Mouse (Mus musculus) embryonic facial prominence, embryonic 15.5 days (tissue): ENCODE results near the gene Tdrd5. TPM values are rescaled to one million over a fixed set of nuclear protein-coding genes. Genes with fewer than 3 reads are reported as not detected.

ENCODE experiments used
- ATAC-seq: fragments of 200-750 bp; cut with Nextera tagmentation; 2 replicates; pipeline ENCODE4 v1.8.0; 2017; ENCODE audit warnings: low read depth, moderate TSS enrichment; ENCODE audit not compliant: insufficient number of reproducible peaks, low FRiP score, low TSS enrichment
- H3K27ac ChIP-seq: fragments of 300-500 bp; sonication (generic); replicated peaks from 2 replicates; pipeline ENCODE4 v1.5.1; 2015; ENCODE audit warnings: mild to moderate bottlenecking, inconsistent platforms
- H3K27me3 ChIP-seq: fragments of 300-500 bp; sonication (generic); 2 replicates; pipeline ENCODE4 v1.6.1; 2015; ENCODE audit warnings: inconsistent platforms
- H3K36me3 ChIP-seq: fragments of 300-500 bp; sonication (generic); 2 replicates; pipeline ENCODE4 v1.6.1; 2015; ENCODE audit warnings: mild to moderate bottlenecking, inconsistent platforms
- H3K4me1 ChIP-seq: fragments of 300-500 bp; sonication (generic); 2 replicates; pipeline ENCODE4 v1.6.1; 2015; ENCODE audit warnings: inconsistent platforms
- H3K4me2 ChIP-seq: fragments of 300-500 bp; sonication (generic); replicated peaks from 2 replicates; pipeline ENCODE4 v1.6.1; 2015; ENCODE audit warnings: mild to moderate bottlenecking, inconsistent platforms
- H3K4me3 ChIP-seq: fragments of 300-500 bp; sonication (generic); replicated peaks from 2 replicates; pipeline ENCODE4 v1.5.1; 2015; ENCODE audit warnings: mild to moderate bottlenecking, inconsistent platforms
- H3K9ac ChIP-seq: fragments of 300-500 bp; sonication (generic); 2 replicates; pipeline ENCODE4 v1.6.1; 2015; ENCODE audit warnings: inconsistent platforms
- H3K9me3 ChIP-seq: fragments of 300-500 bp; sonication (generic); replicated peaks from 2 replicates; pipeline ENCODE4 v1.6.1; 2016; ENCODE audit warnings: inconsistent platforms
- WGBS: fragments of 180-500 bp; shearing (Covaris S2); methylation state at CpG from one replicate; pipeline ENCODE4 v1.1.7; 2015; 5-methylcytosine and 5-hydroxymethylcytosine counted together
- polyA plus RNA-seq: library from polyadenylated mRNA; unstranded; fragments of >200 nt; fragmentation: Nextera tagmentation; extraction: Ambion mirVana; gene quantifications from 2 replicates; pipeline ENCODE4 v1.2.1, GENCODE M21; 2015

The Tdrd5 gene
- polyA plus RNA-seq, 1 experiment from 2014 or later, result 0.64 TPM

DNA sequence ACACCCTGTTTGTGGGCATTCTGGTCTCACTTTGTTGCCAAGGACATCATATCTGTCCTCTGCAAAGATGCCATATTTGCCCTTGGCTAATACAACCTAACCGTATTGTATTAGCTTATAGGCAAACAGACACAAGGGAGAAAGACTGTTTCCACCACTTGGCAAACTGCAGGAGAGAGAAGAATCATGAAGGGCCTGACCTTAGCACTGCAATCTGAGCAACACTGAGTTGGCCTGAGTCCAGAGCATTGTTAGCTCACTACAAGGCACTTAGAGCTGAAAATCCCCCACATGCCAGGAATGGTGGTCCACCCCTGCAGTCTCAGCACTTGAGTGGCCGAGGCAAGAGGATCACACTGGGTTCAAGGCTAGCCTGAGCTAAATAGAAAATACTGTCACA is 84.9 kb downstream of the Tdrd5 start:
- H3K27me3 ChIP-seq, result no peaks in the 10 kb centered on the region
- ATAC-seq, result no peak

GRCm38 (mm10) chr1:156217941-156218340 is 85.5 kb downstream of the Tdrd5 start:
- H3K27ac ChIP-seq, result no peak overlapping the region

More for the DNA sequence above, 84.9 kb downstream of the Tdrd5 start:
- Histone ChIP-seq H3K9me3 (no peaks in the 10 kb centered on the region), H3K27ac (no peak overlapping the region), H3K9ac (no peak overlapping the region), H3K4me2 (no peak overlapping the region), H3K36me3 (no peaks in the 10 kb centered on the region), H3K4me3 (no peak overlapping the region), H3K4me1 (peaks cover 5% of the 10 kb centered on the region; the same call in 1 of the 2 replicates)
- 85% methylated on average over 2 of the region's 2 CpGs for WGBS

DNA sequence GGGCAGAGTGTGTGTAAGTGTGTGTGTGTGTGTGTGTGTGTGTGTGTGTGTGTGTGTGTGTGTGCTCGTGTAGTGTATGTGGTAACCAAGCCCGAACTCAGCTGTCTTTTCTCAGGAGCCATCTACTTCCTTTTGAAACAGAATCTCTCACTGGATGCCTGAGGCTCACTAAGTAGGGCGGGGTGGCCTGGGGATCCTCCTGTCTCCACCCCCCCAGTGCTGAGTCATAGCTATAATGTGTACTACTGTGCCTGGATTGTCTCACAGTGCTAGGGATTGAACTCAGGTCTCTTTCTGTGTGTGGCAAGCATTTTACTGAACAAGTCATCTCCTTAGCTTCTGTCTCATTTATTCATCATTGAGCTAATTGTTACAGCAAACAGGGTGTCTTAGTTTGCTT is 86.1 kb downstream of the Tdrd5 start:
- no peak overlapping the region for H3K9ac ChIP-seq
- H3K4me3 ChIP-seq, result no peak overlapping the region
- H3K4me2 ChIP-seq, result no peak overlapping the region
- H3K36me3 ChIP-seq, result no peaks in the 10 kb centered on the region
- no peak overlapping the region for H3K27ac ChIP-seq
- H3K27me3 ChIP-seq, result no peaks in the 10 kb centered on the region
- H3K9me3 ChIP-seq, result no peaks in the 10 kb centered on the region
- ATAC-seq, result no peak
- WGBS, result 36% methylated on average over 3 of the region's 3 CpGs
- H3K4me1 ChIP-seq, result peaks cover 2% of the 10 kb centered on the region; the same call in 1 of the 2 replicates

More at GRCm38 (mm10) chr1:156217941-156218340, 85.5 kb downstream of the Tdrd5 start:
- H3K4me2 ChIP-seq, result no peak overlapping the region
- no peak overlapping the region for H3K4me3 ChIP-seq
- no peaks in the 10 kb centered on the region for H3K9me3 ChIP-seq
- H3K27me3 ChIP-seq, result no peaks in the 10 kb centered on the region
- peaks cover 5% of the 10 kb centered on the region; the same call in 1 of the 2 replicates for H3K4me1 ChIP-seq
- no peak for ATAC-seq
- H3K9ac ChIP-seq, result no peak overlapping the region
- WGBS, result 79% methylated on average over 8 of the region's 8 CpGs
- no peaks in the 10 kb centered on the region for H3K36me3 ChIP-seq

- 76% methylated on average over 4 of the region's 4 CpGs for WGBS
- Histone ChIP-seq H3K9me3 (no peaks in the 10 kb centered on the region), H3K27me3 (no peaks in the 10 kb centered on the region), H3K9ac (no peak overlapping the region), H3K4me1 (no peaks in the 10 kb centered on the region), H3K36me3 (no peaks in the 10 kb centered on the region), H3K4me2 (no peak overlapping the region), H3K4me3 (no peak overlapping the region), H3K27ac (no peak overlapping the region)
- ATAC-seq, result no peak
Measured at GRCm38 (mm10) chr1:156216249-156216648, 87.2 kb downstream of the Tdrd5 start.

GRCm38 (mm10) chr1:156214651-156215050 is 88.8 kb downstream of the Tdrd5 start:
- H3K27ac ChIP-seq, result no peak overlapping the region
- H3K9me3 ChIP-seq, result no peaks in the 10 kb centered on the region
- no peak overlapping the region for H3K4me2 ChIP-seq
- H3K4me3 ChIP-seq, result no peak overlapping the region
- 71% methylated on average over 8 of the region's 8 CpGs for WGBS
- H3K27me3 ChIP-seq, result no peaks in the 10 kb centered on the region
- H3K9ac ChIP-seq, result no peak overlapping the region
- no peaks in the 10 kb centered on the region for H3K36me3 ChIP-seq
- ATAC-seq, result no peak
- no peaks in the 10 kb centered on the region for H3K4me1 ChIP-seq

DNA sequence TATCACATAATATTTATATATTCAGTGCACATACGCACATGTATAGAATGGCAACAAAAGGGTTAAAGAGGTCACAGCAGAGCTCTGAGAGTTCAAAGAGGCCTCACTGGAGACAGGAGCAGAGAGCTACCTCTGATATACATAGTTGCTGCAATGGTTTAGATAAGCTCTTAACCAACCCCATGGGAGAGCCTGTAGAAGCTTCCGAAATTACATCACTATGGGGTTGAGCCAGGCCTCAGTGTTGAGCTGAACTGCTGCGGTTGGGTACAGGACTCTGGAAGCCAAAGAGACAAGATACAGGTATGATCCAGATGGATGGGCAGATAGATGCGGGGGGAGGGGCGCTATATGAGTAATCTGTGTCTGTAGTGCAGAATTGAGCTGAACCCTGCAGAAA is 90.5 kb downstream of the Tdrd5 start:
- H3K4me2 ChIP-seq, result no peak overlapping the region
- H3K27me3 ChIP-seq, result no peaks in the 10 kb centered on the region
- H3K4me1 ChIP-seq, result no peaks in the 10 kb centered on the region
- H3K36me3 ChIP-seq, result no peaks in the 10 kb centered on the region
- no peak for ATAC-seq
- H3K9ac ChIP-seq, result no peak overlapping the region
- no peak overlapping the region for H3K27ac ChIP-seq
- no peak overlapping the region for H3K4me3 ChIP-seq
- 85% methylated on average over 5 of the region's 5 CpGs for WGBS
- no peaks in the 10 kb centered on the region for H3K9me3 ChIP-seq

DNA sequence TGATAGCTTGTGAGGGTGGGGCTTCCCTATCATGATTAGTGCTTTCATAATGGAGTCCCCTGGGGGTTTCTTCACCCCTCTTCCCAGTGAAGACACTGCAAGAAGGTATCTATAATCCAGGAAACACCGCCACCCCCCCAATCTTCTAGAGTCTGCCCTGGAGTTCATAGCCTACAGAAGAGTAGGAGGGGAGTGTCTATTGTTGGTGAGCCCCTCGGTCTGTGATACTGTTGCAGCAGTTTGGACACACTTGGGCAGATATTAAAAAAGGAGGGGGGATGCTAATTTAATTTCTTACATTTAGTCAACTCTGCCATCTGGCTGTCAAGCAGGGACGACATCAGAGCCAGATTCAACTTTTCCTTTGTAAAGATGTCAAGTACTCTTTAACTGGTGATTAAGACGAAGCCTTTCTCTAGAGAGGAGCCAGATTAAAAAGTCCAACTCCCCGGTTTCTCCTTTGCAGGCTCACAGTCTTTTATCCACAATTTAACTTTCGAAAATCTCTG is 91.6 kb downstream of the Tdrd5 start:
- Histone ChIP-seq H3K36me3 (no peaks in the 10 kb centered on the region), H3K4me3 (no peak overlapping the region), H3K27me3 (peaks cover 7% of the 10 kb centered on the region), H3K27ac (no peak overlapping the region), H3K9me3 (no peaks in the 10 kb centered on the region), H3K4me1 (no peaks in the 10 kb centered on the region), H3K4me2 (no peak overlapping the region), H3K9ac (no peak overlapping the region)
- ATAC-seq, result no peak
- WGBS, result 50% methylated on average over 6 of the region's 6 CpGs

Other genes starting within 250 kb of the Tdrd5 start
- gene Fam163a, start 98.6 kb downstream of the Tdrd5 start, polyA plus RNA-seq, result 0.32 and 0.43 TPM in 2 replicates
- 0.08 TPM in 1 of 2 replicates, not detected in the other for gene Nphs2, start 7.1 kb upstream of the Tdrd5 start, polyA plus RNA-seq
- gene Gm2000, start 62.4 kb upstream of the Tdrd5 start, polyA plus RNA-seq, result 928 and 944 TPM in 2 replicates
- gene Axdnd1, start 117.5 kb upstream of the Tdrd5 start, polyA plus RNA-seq, result not detected in 2 replicates
- 23.1 and 27.0 TPM in 2 replicates for gene Soat1, start 170.7 kb upstream of the Tdrd5 start, polyA plus RNA-seq
- gene Gm10031, start 220.3 kb upstream of the Tdrd5 start, polyA plus RNA-seq, result 0.53 and 0.93 TPM in 2 replicates